Mouse (Mus musculus) gastrocnemius, adult 2 months (tissue): ENCODE results near the gene Gm17019. TPM values are rescaled to one million over a fixed set of nuclear protein-coding genes. Genes with fewer than 3 reads are reported as not detected.
"Not testable (repeated sequence)": the region's sequence is repeated elsewhere in the genome, so short reads cannot be mapped to it uniquely, and the experiment has no call there.

Experiments
- DNase-seq: peaks from one replicate; pipeline ENCODE4 v3.0.0; 2022
- H3K27ac ChIP-seq: fragments of 200-600 bp; 2 replicates; pipeline ENCODE4 v1.8.1; 2022; ENCODE audit warnings: mild to moderate bottlenecking
- H3K4me3 ChIP-seq: fragments of 200-600 bp; 2 replicates; pipeline ENCODE4 v1.8.1; 2022; ENCODE audit warnings: mild to moderate bottlenecking, moderate library complexity
- intact Hi-C: fragments of 180-260 bp; cut with DNase I; formaldehyde crosslinking; loops from one replicate; pipeline ENCODE4 v1.15.1; 2025
- total RNA-seq, 2 experiments: library from RNA; stranded (reverse); gene quantifications; 2 replicates each; pipeline ENCODE4 v1.2.3; 2021

Gene Gm17019
- total RNA-seq, 2 experiments from 2014 or later, result not detected

GRCm38 (mm10) chr5:15004569-15005562, 27.9 kb downstream of the Gm17019 start:
- H3K27ac ChIP-seq, H3K4me3 ChIP-seq, DNase-seq, intact Hi-C loops: not testable (repeated sequence)

- DNase-seq, intact Hi-C loops, H3K4me3 ChIP-seq, H3K27ac ChIP-seq: not testable (repeated sequence)
These were observed 34.7 kb downstream of the Gm17019 start for GRCm38 (mm10) chr5:14998077-14998476.

GRCm38 (mm10) chr5:14997556-14997955, 35.2 kb downstream of the Gm17019 start:
- intact Hi-C loops, DNase-seq, H3K4me3 ChIP-seq, H3K27ac ChIP-seq: not testable (repeated sequence)

- intact Hi-C loops, H3K27ac ChIP-seq, H3K4me3 ChIP-seq, DNase-seq: not testable (repeated sequence)
These were observed 36.0 kb downstream of the Gm17019 start for GRCm38 (mm10) chr5:14996670-14997249.

- H3K27ac ChIP-seq, intact Hi-C loops, DNase-seq, H3K4me3 ChIP-seq: not testable (repeated sequence)
These were observed 38.7 kb downstream of the Gm17019 start for GRCm38 (mm10) chr5:14994124-14994523.

- H3K4me3 ChIP-seq, DNase-seq, intact Hi-C loops, H3K27ac ChIP-seq: not testable (repeated sequence)
These were observed 42.2 kb downstream of the Gm17019 start for GRCm38 (mm10) chr5:14990375-14991158.

- DNase-seq, intact Hi-C loops, H3K27ac ChIP-seq: not testable (repeated sequence)
These were observed 46.0 kb downstream of the Gm17019 start for GRCm38 (mm10) chr5:14986649-14987387.

More at GRCm38 (mm10) chr5:14986649-14987387, 46.0 kb downstream of the Gm17019 start:
- not testable (repeated sequence) for H3K4me3 ChIP-seq

Other genes starting within 250 kb of the Gm17019 start
- not detected for gene Gm9758, start 118.1 kb downstream of the Gm17019 start, total RNA-seq
- gene Speer4e, start 94.6 kb downstream of the Gm17019 start, total RNA-seq, result not detected
- not detected for gene Gm10354, start 54.1 kb downstream of the Gm17019 start, total RNA-seq